Mouse (Mus musculus): Measurements from ENCODE around the gene Hapln2.

Hapln2 gene

GRCm38 (mm10) chr3:88002291-88002976 lies 24.9 kb downstream of the Hapln2 start:
- DNase-seq = no peak

DNA sequence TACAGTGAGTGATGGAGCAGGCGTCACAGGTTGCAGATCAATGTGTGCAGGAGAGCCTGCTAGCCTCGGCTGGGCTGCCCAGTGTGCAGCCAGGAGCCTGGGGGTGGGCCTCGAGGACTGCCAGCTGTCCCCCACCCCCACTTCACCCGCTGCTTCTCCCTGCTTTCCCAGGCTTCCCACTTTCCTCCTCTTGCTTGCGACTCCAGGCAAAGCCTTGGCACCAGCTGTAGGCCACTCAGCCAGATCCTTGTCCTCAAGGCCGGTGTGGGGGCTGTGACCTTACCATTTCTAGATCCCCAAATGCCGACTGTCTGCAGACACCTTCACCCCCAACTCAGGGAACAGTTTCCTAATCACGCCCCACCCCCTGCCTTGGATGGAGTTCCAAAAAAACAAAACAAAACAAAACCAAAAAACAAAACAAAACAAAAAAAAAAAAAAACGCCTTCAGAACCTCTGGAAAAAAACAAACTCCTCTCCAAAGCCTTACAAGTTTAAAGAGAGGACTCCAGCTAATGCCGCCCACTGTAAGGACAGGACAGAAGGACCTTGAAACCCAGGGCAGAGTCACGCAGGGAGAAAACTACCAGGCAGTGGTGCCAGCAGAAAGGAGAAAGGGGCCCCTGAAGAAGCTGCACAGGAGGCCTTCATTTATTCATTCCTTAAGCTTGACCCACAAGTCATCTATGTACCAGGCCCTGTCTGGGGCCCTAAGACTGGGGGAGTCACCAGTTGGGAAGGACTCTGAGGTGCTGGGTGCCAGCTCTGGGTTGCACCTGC lies 26.4 kb downstream of the Hapln2 start:
- no peak for DNase-seq

GRCm38 (mm10) chr3:88000181-88000580 lies 27.2 kb downstream of the Hapln2 start, which contains the start of gene Bcan:
Gene Bcan, minus strand, starts transcription at chr3:88000230.
- no peak for DNase-seq

- no peak for DNase-seq
Measured at GRCm38 (mm10) chr3:87999243-87999895, 28.0 kb downstream of the Hapln2 start.

DNA sequence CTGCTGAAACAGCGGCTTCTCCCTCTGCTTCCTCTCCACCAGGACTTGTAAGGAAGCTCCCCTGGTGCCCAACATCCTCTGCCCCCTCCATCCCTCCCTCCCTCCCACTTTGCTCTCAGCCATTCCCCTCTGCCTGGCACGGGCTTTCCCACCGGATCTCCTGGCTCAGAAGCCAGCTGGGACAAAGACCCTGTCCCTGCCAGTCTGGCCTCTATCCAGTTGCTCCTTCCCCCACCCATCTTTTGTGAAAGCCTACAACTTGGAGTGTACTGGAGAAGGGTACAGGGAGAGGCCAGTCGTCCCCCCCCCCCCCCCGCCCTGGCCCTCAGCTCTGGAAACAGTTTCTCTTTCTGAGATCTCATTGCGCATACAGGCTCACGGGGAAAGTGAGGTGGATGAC lies 28.6 kb downstream of the Hapln2 start:
- no peak for DNase-seq

GRCm38 (mm10) chr3:87996971-87997614 lies 30.3 kb downstream of the Hapln2 start:
- DNase-seq = no peak

GRCm38 (mm10) chr3:87996401-87996800 lies 31.0 kb downstream of the Hapln2 start:
- DNase-seq = no peak

GRCm38 (mm10) chr3:87995331-87995730 lies 32.1 kb downstream of the Hapln2 start:
- no peak for DNase-seq

- no peak for DNase-seq
Measured at GRCm38 (mm10) chr3:87993436-87993835, 33.9 kb downstream of the Hapln2 start.

DNA sequence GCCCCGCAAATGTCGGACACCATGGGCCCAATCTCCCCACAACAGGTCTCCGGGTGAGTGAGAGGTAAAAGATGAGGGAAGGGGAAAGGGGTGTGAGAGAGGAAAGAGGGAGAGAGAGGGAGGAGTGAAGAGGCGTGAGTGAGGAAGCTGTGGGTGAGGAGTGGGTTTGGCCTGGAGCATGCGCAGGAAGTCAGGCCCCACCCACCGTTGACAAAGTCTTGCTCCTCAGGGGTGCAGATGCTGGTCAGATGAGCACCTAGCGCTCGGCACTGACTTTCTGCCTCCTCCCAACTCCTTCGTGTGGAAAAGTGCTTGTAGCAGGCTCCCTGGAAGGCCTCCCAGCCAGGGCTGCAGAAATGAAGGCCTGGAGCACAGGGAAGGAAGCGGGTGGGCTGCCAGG lies 37.4 kb downstream of the Hapln2 start:
- DNase-seq = no peak

DNA sequence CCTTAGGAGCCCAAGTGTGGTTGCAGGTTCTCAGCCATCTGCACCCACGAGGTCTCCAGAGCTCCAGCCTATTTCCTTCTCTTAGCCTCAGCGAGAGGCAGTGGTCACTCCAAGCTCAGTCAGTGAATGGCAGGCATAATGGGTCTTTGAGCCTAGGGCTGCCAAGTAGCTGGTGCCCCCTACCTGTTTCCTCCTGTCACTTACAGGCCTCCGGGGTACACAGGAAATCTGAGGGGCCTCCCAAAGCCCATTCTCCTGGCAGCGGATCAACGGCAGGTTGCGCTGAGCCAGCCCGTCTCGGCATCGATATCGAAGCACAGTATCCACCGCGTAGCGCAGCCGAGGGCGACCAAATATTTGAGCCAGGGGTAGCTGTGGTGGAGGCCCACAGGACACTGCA lies 39.3 kb downstream of the Hapln2 start:
- DNase-seq = no peak

DNA sequence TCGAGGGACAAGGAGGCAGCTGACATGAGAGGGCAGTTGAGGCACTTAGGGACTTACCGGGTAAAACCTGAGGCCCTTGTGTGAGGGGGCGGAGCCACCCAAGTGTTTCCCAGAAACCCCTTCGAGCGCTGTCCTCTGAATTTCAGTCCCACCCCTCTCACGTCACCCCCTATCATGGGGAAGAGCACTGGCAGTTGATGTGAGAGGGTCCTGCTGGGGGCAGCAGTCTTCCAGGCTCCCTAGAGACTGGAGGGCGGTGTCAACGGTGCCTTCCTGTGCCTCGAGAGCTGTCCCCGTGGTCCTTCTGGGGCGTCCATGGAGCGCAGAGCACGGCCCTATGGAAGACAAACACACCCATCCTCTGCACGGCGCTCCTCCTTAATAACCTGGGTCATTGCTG lies 39.8 kb downstream of the Hapln2 start:
- DNase-seq = no peak

- peak; percentile 60 to 75 for DNase-seq
Measured at GRCm38 (mm10) chr3:87986868-87987267, 40.5 kb downstream of the Hapln2 start.

- DNase-seq = no peak
Measured at GRCm38 (mm10) chr3:87985505-87986320, 41.7 kb downstream of the Hapln2 start.

- DNase-seq = no peak
Measured at GRCm38 (mm10) chr3:87984094-87984493, 43.3 kb downstream of the Hapln2 start.

DNA sequence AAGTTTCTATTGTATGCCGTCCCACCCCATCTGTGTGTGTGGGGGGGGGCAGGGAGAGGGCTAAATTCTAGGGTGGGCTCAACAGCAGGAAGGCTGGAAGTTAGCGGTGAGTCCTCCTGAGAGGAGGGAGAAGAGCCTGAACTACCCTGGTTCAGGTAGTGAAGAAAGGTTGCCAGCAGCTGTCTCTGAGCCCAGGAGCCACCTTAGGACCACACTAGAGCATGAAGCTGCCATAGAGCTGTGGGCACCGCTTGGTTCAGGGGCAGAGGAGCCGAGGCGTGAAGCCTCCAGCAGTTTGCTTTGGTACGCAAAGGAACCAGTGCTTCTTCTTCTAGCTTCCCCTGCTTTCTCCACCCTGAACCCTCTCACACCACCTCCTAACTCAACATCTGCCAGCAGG lies 43.8 kb downstream of the Hapln2 start:
- DNase-seq = no peak

- no peak for DNase-seq
Measured at GRCm38 (mm10) chr3:87982836-87983601, 44.4 kb downstream of the Hapln2 start.

GRCm38 (mm10) chr3:87981894-87982835 lies 45.2 kb downstream of the Hapln2 start:
- DNase-seq = no peak

DNA sequence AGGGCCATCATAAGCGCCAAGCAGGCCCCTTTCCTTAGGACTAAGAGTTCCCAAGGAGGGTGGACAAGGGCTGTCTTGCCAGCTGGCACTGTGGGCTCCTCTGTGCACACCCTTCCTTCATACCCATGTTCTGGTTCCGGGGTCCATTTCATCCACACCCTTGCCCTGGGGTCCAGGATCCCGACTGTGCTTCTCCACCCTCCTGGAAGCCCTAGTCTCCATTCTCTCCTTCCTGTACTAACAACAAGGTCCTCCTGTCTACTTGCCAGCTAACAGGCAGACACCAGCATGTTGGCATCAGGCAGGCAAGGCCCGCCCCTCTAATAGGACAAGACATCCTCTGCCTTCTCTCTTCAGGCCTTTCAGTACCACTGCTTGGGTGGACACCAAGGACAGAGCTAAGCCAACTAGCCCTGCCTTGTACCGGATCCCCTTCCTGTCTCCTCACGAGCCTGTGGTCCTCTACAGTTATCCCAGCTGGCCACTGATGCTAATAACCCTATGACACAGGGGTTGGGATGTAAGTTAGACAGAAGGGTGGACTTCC lies 46.1 kb downstream of the Hapln2 start:
- DNase-seq = no peak

DNA sequence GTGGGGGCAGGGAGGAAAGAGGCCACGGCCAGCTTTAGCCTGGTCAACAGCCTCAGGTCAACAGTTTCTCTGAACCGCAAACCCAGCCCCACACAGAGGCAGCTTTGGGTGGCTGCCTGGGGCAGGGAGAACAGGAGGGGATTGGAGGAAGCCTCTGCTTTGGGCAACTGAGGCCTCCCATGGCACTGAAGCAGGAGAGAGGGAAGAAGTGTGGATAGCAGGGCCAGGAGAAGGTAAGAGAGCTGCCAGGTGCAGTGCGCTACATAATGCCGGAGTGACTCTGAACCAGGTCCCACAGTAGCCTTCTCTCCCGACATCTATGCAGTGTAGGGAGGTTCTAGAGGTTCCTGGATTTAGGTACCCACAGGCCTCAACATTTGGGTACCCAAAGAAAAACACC lies 46.7 kb downstream of the Hapln2 start:
- no peak for DNase-seq
